Mouse (Mus musculus): ENCODE measurements around the gene Zmat3. TPM values are rescaled to one million over a fixed set of nuclear protein-coding genes. Genes with fewer than 3 reads are reported as not detected.

Zmat3 gene
- polyA plus RNA-seq, 1 experiment from 2014 or later, result 0.50 TPM

DNA sequence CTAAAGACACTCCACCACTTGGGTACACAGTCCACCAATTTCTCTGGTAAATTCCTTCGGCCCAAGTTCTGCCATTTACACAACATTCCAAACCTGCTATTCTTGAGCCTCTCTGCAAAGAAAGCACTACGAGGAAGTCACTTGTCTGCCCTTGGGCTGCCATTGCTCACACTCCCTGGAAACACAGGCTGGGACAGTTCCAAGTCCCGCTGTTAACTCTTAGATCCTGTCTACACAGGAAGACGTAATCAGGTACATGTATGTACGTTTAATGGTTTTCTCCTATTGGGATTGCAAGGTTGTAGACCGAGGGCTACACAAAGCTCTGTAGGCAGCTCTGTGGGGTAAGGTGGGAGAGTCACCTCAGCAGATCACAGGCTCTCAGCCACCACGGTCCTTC lies 28.0 kb downstream of the Zmat3 start:
- 66% methylated on average over 7 of the region's 7 CpGs for WGBS (ENCODE audit: insufficient replicate concordance)
- ATAC-seq (ENCODE audit: insufficient read depth), result no peak
- no peak overlapping the region for H3K4me3 ChIP-seq (replicated peaks)
- no peaks in the 10 kb centered on the region for H3K27me3 ChIP-seq
- no peak overlapping the region for H3K27ac ChIP-seq (replicated peaks)
- H3K9me3 ChIP-seq (replicated peaks), result no peaks in the 10 kb centered on the region
- no peak overlapping the region for H3K4me2 ChIP-seq
- H3K4me1 ChIP-seq (replicated peaks), result no peaks in the 10 kb centered on the region
- no peak overlapping the region for H3K9ac ChIP-seq
- H3K36me3 ChIP-seq (replicated peaks), result no peaks in the 10 kb centered on the region; the same call in 1 of the 2 replicates

GRCm38 (mm10) chr3:32334901-32335300 lies 30.9 kb downstream of the Zmat3 start:
- no peak for ATAC-seq (ENCODE audit: insufficient read depth)
- Histone ChIP-seq H3K4me2 (no peak overlapping the region), H3K27ac (replicated peaks) (no peak overlapping the region), H3K4me3 (replicated peaks) (no peak overlapping the region), H3K4me1 (replicated peaks) (no peaks in the 10 kb centered on the region), H3K27me3 (no peaks in the 10 kb centered on the region), H3K9me3 (replicated peaks) (no peaks in the 10 kb centered on the region), H3K36me3 (replicated peaks) (no peaks in the 10 kb centered on the region), H3K9ac (no peak overlapping the region)
- WGBS (ENCODE audit: insufficient replicate concordance), result 69% methylated on average over 11 of the region's 11 CpGs

- no peak for ATAC-seq (ENCODE audit: insufficient read depth)
- WGBS (ENCODE audit: insufficient replicate concordance), result 28% methylated on average over 7 of the region's 7 CpGs
- H3K4me2 ChIP-seq, result no peak overlapping the region
Observed at GRCm38 (mm10) chr3:32333456-32334086, 32.2 kb downstream of the Zmat3 start.

GRCm38 (mm10) chr3:32317901-32318416 lies 47.9 kb downstream of the Zmat3 start:
- Histone ChIP-seq H3K4me1 (replicated peaks) (no peaks in the 10 kb centered on the region), H3K4me2 (no peak overlapping the region), H3K36me3 (replicated peaks) (no peaks in the 10 kb centered on the region), H3K27me3 (no peaks in the 10 kb centered on the region), H3K9ac (no peak overlapping the region), H3K9me3 (replicated peaks) (no peaks in the 10 kb centered on the region), H3K4me3 (replicated peaks) (no peak overlapping the region), H3K27ac (replicated peaks) (no peak overlapping the region)
- WGBS (ENCODE audit: insufficient replicate concordance), result 35% methylated on average over 15 of the region's 15 CpGs
- ATAC-seq (ENCODE audit: insufficient read depth), result no peak

More at GRCm38 (mm10) chr3:32333456-32334086, 32.2 kb downstream of the Zmat3 start:
- H3K27ac ChIP-seq (replicated peaks), result no peak overlapping the region
- H3K27me3 ChIP-seq, result no peaks in the 10 kb centered on the region
- H3K9ac ChIP-seq, result no peak overlapping the region
- no peaks in the 10 kb centered on the region for H3K9me3 ChIP-seq (replicated peaks)
- H3K4me1 ChIP-seq (replicated peaks), result no peaks in the 10 kb centered on the region
- no peak overlapping the region for H3K4me3 ChIP-seq (replicated peaks)
- H3K36me3 ChIP-seq (replicated peaks), result no peaks in the 10 kb centered on the region

DNA sequence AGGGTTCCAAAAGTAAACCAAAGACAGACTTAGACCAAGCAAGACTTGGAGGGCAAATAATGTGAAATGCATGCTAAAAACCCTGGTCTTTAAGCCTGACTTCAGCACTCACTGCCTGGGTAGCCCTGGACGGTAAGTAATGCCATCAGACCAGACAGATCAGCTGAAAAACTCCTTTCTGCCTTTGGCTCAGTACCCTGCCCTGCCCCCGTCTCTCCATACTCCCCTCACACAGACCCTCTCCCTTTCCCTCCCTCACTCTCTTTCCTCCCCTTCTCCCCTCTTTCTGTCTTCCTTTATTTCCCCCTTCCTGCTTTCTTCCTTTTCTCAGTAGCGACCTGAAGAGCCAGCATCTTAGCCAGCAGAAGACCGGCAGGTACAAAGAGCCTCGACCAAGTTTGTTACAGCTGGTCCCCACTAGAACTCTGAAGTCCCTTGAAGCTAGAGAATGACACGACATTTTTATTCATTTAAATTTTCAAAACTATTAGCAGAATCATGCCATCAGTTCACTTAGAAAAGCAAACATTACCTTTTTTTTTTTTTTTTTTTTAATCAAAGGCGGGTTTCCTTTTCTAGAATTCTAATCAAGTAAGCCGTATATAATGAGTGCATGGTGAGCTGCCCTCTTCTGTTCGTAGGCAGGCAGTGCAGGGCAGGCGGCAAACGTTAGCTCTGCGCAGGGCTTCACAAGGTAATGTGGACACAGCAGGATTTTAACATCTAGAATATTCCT lies 48.5 kb downstream of the Zmat3 start:
- Histone ChIP-seq H3K9ac (no peak overlapping the region), H3K9me3 (replicated peaks) (no peaks in the 10 kb centered on the region), H3K27ac (replicated peaks) (no peak overlapping the region), H3K27me3 (no peaks in the 10 kb centered on the region), H3K4me1 (replicated peaks) (no peaks in the 10 kb centered on the region), H3K36me3 (replicated peaks) (no peaks in the 10 kb centered on the region), H3K4me3 (replicated peaks) (no peak overlapping the region), H3K4me2 (no peak overlapping the region)
- WGBS (ENCODE audit: insufficient replicate concordance), result 22% methylated on average over 12 of the region's 12 CpGs
- ATAC-seq (ENCODE audit: insufficient read depth), result no peak

DNA sequence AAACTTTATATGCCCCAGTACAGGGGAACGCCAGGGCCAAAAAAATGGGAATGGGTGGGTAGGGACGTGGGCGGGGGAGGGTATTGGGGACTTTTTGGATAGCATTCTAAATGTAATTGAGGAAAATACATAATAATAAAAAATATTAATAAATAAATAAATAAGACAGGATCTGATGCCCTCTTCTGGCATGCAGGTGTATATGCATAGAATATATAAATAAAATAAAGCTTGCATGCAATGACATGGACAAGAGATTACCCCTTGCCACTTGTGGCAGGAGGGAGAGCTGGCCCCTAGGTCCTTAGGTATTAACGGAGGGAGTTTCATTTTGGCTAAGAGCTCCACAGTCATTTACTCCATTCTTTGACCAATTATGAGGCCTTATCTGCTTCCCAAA lies 51.1 kb downstream of the Zmat3 start:
- no peaks in the 10 kb centered on the region for H3K27me3 ChIP-seq
- no peaks in the 10 kb centered on the region for H3K9me3 ChIP-seq (replicated peaks)
- no peak overlapping the region for H3K9ac ChIP-seq
- no peak overlapping the region for H3K27ac ChIP-seq (replicated peaks)
- no peaks in the 10 kb centered on the region for H3K36me3 ChIP-seq (replicated peaks)
- ATAC-seq (ENCODE audit: insufficient read depth), result no peak
- no peaks in the 10 kb centered on the region for H3K4me1 ChIP-seq (replicated peaks)
- 64% methylated on average over 4 of the region's 4 CpGs for WGBS (ENCODE audit: insufficient replicate concordance)
- no peak overlapping the region for H3K4me2 ChIP-seq
- no peak overlapping the region for H3K4me3 ChIP-seq (replicated peaks)

GRCm38 (mm10) chr3:32304171-32304570 lies 61.6 kb downstream of the Zmat3 start:
- no peak overlapping the region for H3K27ac ChIP-seq (replicated peaks)
- H3K27me3 ChIP-seq, result no peaks in the 10 kb centered on the region
- 30% methylated on average over 1 of the region's 1 CpGs for WGBS (ENCODE audit: insufficient replicate concordance)
- no peaks in the 10 kb centered on the region for H3K36me3 ChIP-seq (replicated peaks)
- no peaks in the 10 kb centered on the region for H3K4me1 ChIP-seq (replicated peaks)
- H3K9ac ChIP-seq, result no peak overlapping the region
- H3K4me2 ChIP-seq, result no peak overlapping the region
- H3K9me3 ChIP-seq (replicated peaks), result no peaks in the 10 kb centered on the region
- ATAC-seq (ENCODE audit: insufficient read depth), result no peak
- no peak overlapping the region for H3K4me3 ChIP-seq (replicated peaks)

DNA sequence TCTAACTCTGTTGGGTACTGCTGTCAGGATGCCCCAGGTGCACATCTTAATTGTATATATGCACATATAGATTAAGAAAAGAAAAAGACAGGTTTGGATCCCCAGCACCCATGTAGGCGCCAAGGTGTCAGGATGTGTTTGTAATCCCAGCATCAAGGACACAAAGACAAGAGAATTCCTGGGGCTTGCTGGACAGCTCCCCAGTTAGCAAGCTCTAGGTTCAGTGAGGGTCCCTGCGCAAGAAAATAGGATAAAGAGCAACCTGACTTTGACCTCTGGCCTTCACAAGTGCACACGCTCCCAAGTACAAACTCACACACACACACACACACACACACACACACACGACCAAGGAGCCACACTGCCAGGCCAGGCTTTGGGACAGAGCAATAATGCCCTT lies 73.8 kb downstream of the Zmat3 start:
- Histone ChIP-seq H3K9me3 (replicated peaks) (no peaks in the 10 kb centered on the region), H3K36me3 (replicated peaks) (no peaks in the 10 kb centered on the region), H3K4me2 (no peak overlapping the region), H3K4me3 (replicated peaks) (no peak overlapping the region), H3K27me3 (no peaks in the 10 kb centered on the region), H3K27ac (replicated peaks) (no peak overlapping the region), H3K4me1 (replicated peaks) (no peaks in the 10 kb centered on the region), H3K9ac (no peak overlapping the region)
- WGBS (ENCODE audit: insufficient replicate concordance), result 31% methylated on average over 4 of the region's 4 CpGs
- ATAC-seq (ENCODE audit: insufficient read depth), result no peak

Other genes starting within 250 kb of the Zmat3 start
- 2.4 and 3.2 TPM in 2 replicates for gene Pik3ca, start 31.7 kb upstream of the Zmat3 start, polyA plus RNA-seq (2015; fragmentation: Nextera tagmentation; extraction: Ambion mirVana)
- not detected in 2 replicates for gene Kcnmb3, start 126.2 kb upstream of the Zmat3 start, polyA plus RNA-seq (2015; fragmentation: Nextera tagmentation; extraction: Ambion mirVana)
- 14.7 and 15.1 TPM in 2 replicates for gene Zfp639, start 144.2 kb upstream of the Zmat3 start, polyA plus RNA-seq (2015; fragmentation: Nextera tagmentation; extraction: Ambion mirVana)
- 12.5 and 13.1 TPM in 2 replicates for gene Mfn1, start 163.5 kb upstream of the Zmat3 start, polyA plus RNA-seq (2015; fragmentation: Nextera tagmentation; extraction: Ambion mirVana)